Mouse (Mus musculus) bone marrow macrophage, adult 2 months (primary cell): ENCODE measurements around the gene Pbp2.

Source experiments
- CTCF ChIP-seq: IDR thresholded peaks from 2 replicates; pipeline ENCODE4 v1.5.1; 2012; ENCODE audit warnings: low read depth, mild to moderate bottlenecking, low read length, moderate library complexity
- POLR2A ChIP-seq: IDR thresholded peaks from 2 replicates; pipeline ENCODE4 v1.6.1; 2012; ENCODE audit warnings: mild to moderate bottlenecking, low read depth, low read length, borderline replicate concordance

DNA sequence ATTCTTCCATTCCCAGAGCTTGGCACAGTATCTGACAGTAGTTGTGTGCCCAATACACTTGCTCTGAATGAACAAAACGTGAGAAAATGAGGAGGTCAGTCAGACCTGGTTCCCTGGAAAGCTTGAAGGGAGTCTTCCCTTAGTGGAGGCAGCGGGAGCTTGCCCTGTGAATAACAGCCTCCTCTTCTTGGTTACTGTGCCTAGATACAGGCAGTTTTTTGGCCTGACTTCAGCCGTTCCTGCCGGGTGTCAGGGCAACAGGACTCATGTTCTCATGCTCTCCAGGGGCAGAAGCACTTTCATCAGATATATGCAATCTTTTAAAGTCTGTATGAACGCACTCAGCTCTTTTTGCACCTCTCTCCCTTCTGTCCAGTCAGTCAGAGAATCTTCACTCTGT, 30.9 kb downstream of the Pbp2 start:
- TF ChIP-seq CTCF: no peak
- TF ChIP-seq POLR2A: no peak
